Mouse (Mus musculus) forebrain, embryonic 14.5 days (tissue): ENCODE measurements around the gene Aff3. TPM values are rescaled to one million over a fixed set of nuclear protein-coding genes. Genes with fewer than 3 reads are reported as not detected.

Experiments
- ATAC-seq: fragments of 200-750 bp; cut with Nextera tagmentation; 2 replicates; pipeline ENCODE4 v1.8.0; 2017; ENCODE audit warnings: mild to moderate bottlenecking, moderate library complexity
- DNase-seq: peaks from one replicate; pipeline ENCODE4 v3.0.0-alpha.2; 2015; ENCODE audit warnings: low spot score
- H3K27ac ChIP-seq: fragments of 300-500 bp; sonication (generic); 2 replicates; pipeline ENCODE4 v1.5.1; 2014; ENCODE audit warnings: low read depth, mild to moderate bottlenecking, control low read depth, low read length, moderate library complexity
- H3K27me3 ChIP-seq: fragments of 300-500 bp; sonication (generic); replicated peaks from 2 replicates; pipeline ENCODE4 v1.6.1; 2014; ENCODE audit warnings: low read length, control low read depth, mixed read lengths; ENCODE audit not compliant: control insufficient read depth, insufficient read depth
- H3K36me3 ChIP-seq: fragments of 300-500 bp; sonication (generic); 2 replicates; pipeline ENCODE4 v1.6.1; 2014; ENCODE audit warnings: low read length, control low read depth; ENCODE audit not compliant: control insufficient read depth, insufficient read depth
- H3K4me1 ChIP-seq: fragments of 300-500 bp; sonication (generic); 2 replicates; pipeline ENCODE4 v1.6.1; 2014; ENCODE audit warnings: antibody characterized with exemption, low read length, control low read depth; ENCODE audit not compliant: control insufficient read depth, insufficient read depth
- H3K4me2 ChIP-seq: fragments of 300-500 bp; sonication (generic); 2 replicates; pipeline ENCODE4 v1.6.1; 2014; ENCODE audit warnings: mild to moderate bottlenecking, control low read depth, low read length
- H3K4me3 ChIP-seq: fragments of 300-500 bp; sonication (generic); 2 replicates; pipeline ENCODE4 v1.5.1; 2014; ENCODE audit warnings: low read depth, low read length, control low read depth
- H3K9ac ChIP-seq: fragments of 300-500 bp; sonication (generic); 2 replicates; pipeline ENCODE4 v1.6.1; 2014; ENCODE audit warnings: mild to moderate bottlenecking, low read length, control low read depth, moderate library complexity
- H3K9me3 ChIP-seq: fragments of 300-500 bp; sonication (generic); replicated peaks from 2 replicates; pipeline ENCODE4 v1.6.1; 2016; ENCODE audit warnings: low read length, control low read depth, mixed read lengths; ENCODE audit not compliant: control insufficient read depth
- WGBS: fragments of 180-500 bp; shearing (Covaris S2); extraction: QIAGEN DNeasy Blood & Tissue Kit; methylation state at CpG from one replicate; pipeline ENCODE4 v1.1.7; 2014; 5-methylcytosine and 5-hydroxymethylcytosine counted together
- polyA plus RNA-seq: library from polyadenylated mRNA; unstranded; fragments of >200 nt; fragmentation: Nextera tagmentation; extraction: Ambion mirVana; gene quantifications from 2 replicates; pipeline ENCODE4 v1.2.1, GENCODE M21; 2014

The Aff3 gene
- polyA plus RNA-seq, 1 experiment from 2014 or later: 15.5 TPM

- no peaks in the 10 kb centered on the region for H3K36me3 ChIP-seq
- no peak for DNase-seq
- H3K9ac ChIP-seq: no peak overlapping the region
- H3K27ac ChIP-seq: no peak overlapping the region
- peaks cover 9% of the 10 kb centered on the region for H3K4me1 ChIP-seq
- no peaks in the 10 kb centered on the region for H3K27me3 ChIP-seq
- no peak for ATAC-seq
- H3K4me2 ChIP-seq: no peak overlapping the region
- H3K4me3 ChIP-seq: no peak overlapping the region
- 73% methylated on average over 8 of the region's 8 CpGs for WGBS
- H3K9me3 ChIP-seq: no peaks in the 10 kb centered on the region
Measured at GRCm38 (mm10) chr1:38548671-38549661, 115.8 kb downstream of the Aff3 start.

- H3K4me1 ChIP-seq: peaks cover 9% of the 10 kb centered on the region
- WGBS: 91% methylated on average over 9 of the region's 9 CpGs
Measured at GRCm38 (mm10) chr1:38547685-38548084, 117.1 kb downstream of the Aff3 start.

GRCm38 (mm10) chr1:38546696-38547095 is 118.1 kb downstream of the Aff3 start:
- no peaks in the 10 kb centered on the region for H3K36me3 ChIP-seq
- DNase-seq (no peak), ATAC-seq (no peak)
- no peaks in the 10 kb centered on the region for H3K27me3 ChIP-seq
- H3K9ac ChIP-seq: no peak overlapping the region
- WGBS: 57% methylated on average over 7 of the region's 7 CpGs
- peaks cover 9% of the 10 kb centered on the region for H3K4me1 ChIP-seq
- no peak overlapping the region for H3K27ac ChIP-seq
- no peak overlapping the region for H3K4me3 ChIP-seq
- H3K4me2 ChIP-seq: no peak overlapping the region
- H3K9me3 ChIP-seq: no peaks in the 10 kb centered on the region; the same call in 1 of the 2 replicates

More at GRCm38 (mm10) chr1:38547685-38548084, 117.1 kb downstream of the Aff3 start:
- DNase-seq (no peak), ATAC-seq (no peak)
- Histone ChIP-seq H3K4me3 (no peak overlapping the region), H3K4me2 (no peak overlapping the region), H3K36me3 (no peaks in the 10 kb centered on the region), H3K27ac (no peak overlapping the region), H3K9ac (no peak overlapping the region), H3K27me3 (no peaks in the 10 kb centered on the region), H3K9me3 (no peaks in the 10 kb centered on the region; the same call in 1 of the 2 replicates)

GRCm38 (mm10) chr1:38545282-38545945 is 119.3 kb downstream of the Aff3 start:
- 0 out of 2 replicates have a peak overlapping the region, but pooled peaks have one; percentile 3 for H3K27ac ChIP-seq
- ATAC-seq: no peak
- no peaks in the 10 kb centered on the region for H3K36me3 ChIP-seq
- no peak for DNase-seq
- H3K4me2 ChIP-seq: no peak overlapping the region
- no peaks in the 10 kb centered on the region; the same call in 1 of the 2 replicates for H3K9me3 ChIP-seq
- WGBS: 58% methylated on average over 12 of the region's 12 CpGs
- H3K4me1 ChIP-seq: peaks cover 9% of the 10 kb centered on the region
- no peak overlapping the region for H3K4me3 ChIP-seq
- H3K27me3 ChIP-seq: no peaks in the 10 kb centered on the region
- H3K9ac ChIP-seq: no peak overlapping the region

GRCm38 (mm10) chr1:38544501-38544900 is 120.3 kb downstream of the Aff3 start:
- 31% methylated on average over 3 of the region's 3 CpGs for WGBS
- no peak overlapping the region for H3K4me3 ChIP-seq
- no peaks in the 10 kb centered on the region; the same call in 1 of the 2 replicates for H3K9me3 ChIP-seq

GRCm38 (mm10) chr1:38541536-38541935 is 123.2 kb downstream of the Aff3 start:
- DNase-seq (no peak), ATAC-seq (no peak)
- H3K4me1 ChIP-seq: peaks cover 21% of the 10 kb centered on the region
- no peaks in the 10 kb centered on the region; the same call in 1 of the 2 replicates for H3K9me3 ChIP-seq
- H3K4me3 ChIP-seq: no peak overlapping the region
- H3K4me2 ChIP-seq: no peak overlapping the region
- 79% methylated on average over 4 of the region's 4 CpGs for WGBS
- no peak overlapping the region for H3K27ac ChIP-seq
- no peaks in the 10 kb centered on the region for H3K27me3 ChIP-seq
- no peaks in the 10 kb centered on the region for H3K36me3 ChIP-seq
- no peak overlapping the region for H3K9ac ChIP-seq

More at GRCm38 (mm10) chr1:38544501-38544900, 120.3 kb downstream of the Aff3 start:
- H3K4me1 ChIP-seq: peaks cover 9% of the 10 kb centered on the region
- DNase-seq (no peak), ATAC-seq (no peak)
- H3K36me3 ChIP-seq: no peaks in the 10 kb centered on the region
- H3K27me3 ChIP-seq: no peaks in the 10 kb centered on the region
- no peak overlapping the region for H3K9ac ChIP-seq
- no peak overlapping the region for H3K27ac ChIP-seq
- no peak overlapping the region for H3K4me2 ChIP-seq

GRCm38 (mm10) chr1:38536929-38537540 is 127.7 kb downstream of the Aff3 start:
- Histone ChIP-seq H3K4me3 (no peak overlapping the region), H3K4me2 (no peak overlapping the region), H3K9ac (no peak overlapping the region), H3K27ac (no peak overlapping the region), H3K4me1 (peaks cover 14% of the 10 kb centered on the region), H3K27me3 (no peaks in the 10 kb centered on the region), H3K36me3 (peaks cover 16% of the 10 kb centered on the region; the same call in 1 of the 2 replicates), H3K9me3 (no peaks in the 10 kb centered on the region; the same call in 1 of the 2 replicates)
- no peak for DNase-seq
- ATAC-seq: no peak
- 80% methylated on average over 16 of the region's 16 CpGs for WGBS

- peaks cover 16% of the 10 kb centered on the region; the same call in 1 of the 2 replicates for H3K36me3 ChIP-seq
- H3K27me3 ChIP-seq: no peaks in the 10 kb centered on the region
- no peak overlapping the region for H3K4me2 ChIP-seq
- no peaks in the 10 kb centered on the region for H3K9me3 ChIP-seq
- DNase-seq: no peak
- no peak overlapping the region for H3K4me3 ChIP-seq
- no peak for ATAC-seq
- H3K27ac ChIP-seq: no peak overlapping the region
- H3K9ac ChIP-seq: no peak overlapping the region
- WGBS: 92% methylated on average over 7 of the region's 7 CpGs
- H3K4me1 ChIP-seq: no peaks in the 10 kb centered on the region
Measured at GRCm38 (mm10) chr1:38532581-38532980, 132.2 kb downstream of the Aff3 start.
